Mouse (Mus musculus): Measurements from ENCODE around the gene Exoc4.

- TF ChIP-seq CTCF (IDR thresholded peaks at IDR 0.05; ENCODE audit: borderline replicate concordance, insufficient read depth, low read depth, low read length) (no peak), POLR2A (IDR thresholded peaks at IDR 0.05; ENCODE audit: borderline replicate concordance, insufficient read depth, low read length) (no peak)
Observed at GRCm38 (mm10) chr6:33286376-33286775, 37.5 kb downstream of the Exoc4 start.
